Mouse (Mus musculus) intestine, embryonic 15.5 days (tissue): ENCODE measurements around the gene Nipal1. TPM values are rescaled to one million over a fixed set of nuclear protein-coding genes. Genes with fewer than 3 reads are reported as not detected.

ENCODE experiments used
- ATAC-seq: fragments of 200-750 bp; cut with Nextera tagmentation; 2 replicates; pipeline ENCODE4 v1.8.0; 2017; ENCODE audit warnings: moderate TSS enrichment, moderate library complexity
- H3K27ac ChIP-seq: fragments of 300-500 bp; sonication (generic); 2 replicates; pipeline ENCODE4 v1.5.1; 2015; ENCODE audit warnings: mild to moderate bottlenecking, inconsistent platforms
- H3K27me3 ChIP-seq: fragments of 300-500 bp; sonication (generic); replicated peaks from 2 replicates; pipeline ENCODE4 v1.6.1; 2015; ENCODE audit warnings: inconsistent platforms
- H3K36me3 ChIP-seq: fragments of 300-500 bp; sonication (generic); 2 replicates; pipeline ENCODE4 v1.6.1; 2015; ENCODE audit warnings: inconsistent platforms
- H3K4me1 ChIP-seq: fragments of 300-500 bp; sonication (generic); replicated peaks from 2 replicates; pipeline ENCODE4 v1.6.1; 2015; ENCODE audit warnings: inconsistent platforms
- H3K4me2 ChIP-seq: fragments of 300-500 bp; sonication (generic); replicated peaks from 2 replicates; pipeline ENCODE4 v1.6.1; 2015; ENCODE audit warnings: mild to moderate bottlenecking, inconsistent platforms
- H3K4me3 ChIP-seq: fragments of 300-500 bp; sonication (generic); replicated peaks from 2 replicates; pipeline ENCODE4 v1.5.1; 2015; ENCODE audit warnings: inconsistent platforms
- H3K9ac ChIP-seq: fragments of 300-500 bp; sonication (generic); 2 replicates; pipeline ENCODE4 v1.6.1; 2015; ENCODE audit warnings: inconsistent platforms
- H3K9me3 ChIP-seq: fragments of 300-500 bp; sonication (generic); 2 replicates; pipeline ENCODE4 v1.6.1; 2016; ENCODE audit warnings: inconsistent platforms
- WGBS: fragments of 180-500 bp; shearing (Covaris S2); methylation state at CpG from one replicate; pipeline ENCODE4 v1.1.7; 2015; 5-methylcytosine and 5-hydroxymethylcytosine counted together
- polyA plus RNA-seq: library from polyadenylated mRNA; unstranded; fragments of >200 nt; fragmentation: Nextera tagmentation; extraction: Ambion mirVana; gene quantifications from 2 replicates; pipeline ENCODE4 v1.2.1, GENCODE M21; 2015

Nipal1 gene
- polyA plus RNA-seq, 1 experiment from 2014 or later, result 30.5 TPM

DNA sequence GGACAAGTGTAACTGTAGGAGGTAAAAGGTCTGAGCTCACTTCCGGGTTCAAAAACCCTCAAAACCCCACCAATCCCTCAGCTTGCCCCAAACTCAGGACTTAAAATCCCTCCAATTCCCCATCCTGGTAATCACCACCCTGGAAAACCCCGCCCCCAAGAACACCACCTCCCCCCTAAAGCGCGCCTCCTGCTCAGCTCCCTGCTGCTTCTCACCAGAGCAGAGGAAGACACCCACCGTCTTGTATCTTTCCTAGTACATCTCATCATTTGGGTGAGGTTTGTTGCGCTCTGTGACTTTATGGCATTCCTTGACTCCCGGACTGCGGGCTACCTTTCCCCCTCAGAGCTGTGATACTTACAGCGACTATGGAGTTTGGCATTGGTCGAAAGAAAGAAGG lies 59.1 kb downstream of the Nipal1 start:
- no peak overlapping the region for H3K4me3 ChIP-seq
- WGBS, result 68% methylated on average over 10 of the region's 10 CpGs

DNA sequence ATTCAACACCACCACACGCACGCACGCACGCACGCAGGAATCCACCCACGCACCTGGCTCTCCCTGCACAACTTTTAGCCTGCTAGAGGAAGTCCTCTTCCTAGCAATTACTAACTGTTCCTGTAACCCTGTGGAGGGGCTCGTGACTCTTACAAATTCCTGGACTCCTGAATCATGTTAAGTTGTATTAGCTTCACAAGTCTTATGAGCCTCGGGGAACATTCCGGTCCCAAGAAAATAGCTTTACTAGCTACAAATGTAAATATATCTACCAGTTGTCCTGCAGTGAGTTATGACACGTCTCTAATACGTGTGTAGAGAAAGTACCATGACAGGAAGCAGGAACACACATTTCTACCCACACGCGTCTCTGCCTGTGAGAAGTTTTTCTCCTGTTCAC lies 61.9 kb downstream of the Nipal1 start:
- Histone ChIP-seq H3K27ac (no peak overlapping the region), H3K4me3 (no peak overlapping the region), H3K36me3 (no peaks in the 10 kb centered on the region), H3K27me3 (no peaks in the 10 kb centered on the region), H3K9me3 (no peaks in the 10 kb centered on the region), H3K4me2 (no peak overlapping the region), H3K4me1 (no peaks in the 10 kb centered on the region), H3K9ac (no peak overlapping the region)
- WGBS, result 68% methylated on average over 13 of the region's 13 CpGs
- no peak; the same call in none of the 2 replicates for ATAC-seq

More for the DNA sequence above, 59.1 kb downstream of the Nipal1 start:
- H3K27me3 ChIP-seq, result no peaks in the 10 kb centered on the region
- no peaks in the 10 kb centered on the region for H3K36me3 ChIP-seq
- no peak overlapping the region for H3K4me2 ChIP-seq
- H3K27ac ChIP-seq, result no peak overlapping the region
- no peak for ATAC-seq
- H3K9ac ChIP-seq, result no peak overlapping the region
- no peaks in the 10 kb centered on the region for H3K4me1 ChIP-seq
- no peaks in the 10 kb centered on the region for H3K9me3 ChIP-seq

DNA sequence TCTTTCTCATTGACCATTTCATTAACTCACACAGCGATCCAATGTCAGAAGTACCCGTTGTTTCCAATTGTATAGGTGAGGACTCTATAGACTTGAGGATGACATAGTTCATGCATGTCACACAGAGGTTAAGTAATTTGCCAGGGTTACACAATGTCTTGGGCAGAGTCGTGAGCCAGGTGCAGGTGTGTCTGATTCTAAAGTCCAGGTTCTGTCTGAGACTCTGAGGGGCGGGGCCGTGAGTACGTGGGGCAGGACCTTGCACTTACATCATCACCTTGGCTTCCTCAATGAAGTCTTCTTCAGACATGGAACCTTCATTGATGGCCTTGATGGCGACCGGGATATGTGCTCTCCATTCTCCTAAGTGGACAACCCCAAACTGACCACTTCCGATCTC lies 62.4 kb downstream of the Nipal1 start:
- no peaks in the 10 kb centered on the region for H3K4me1 ChIP-seq
- no peak overlapping the region for H3K4me2 ChIP-seq
- no peak overlapping the region for H3K4me3 ChIP-seq
- H3K27me3 ChIP-seq, result no peaks in the 10 kb centered on the region
- ATAC-seq, result peak; percentile 96
- no peaks in the 10 kb centered on the region for H3K36me3 ChIP-seq
- 77% methylated on average over 9 of the region's 9 CpGs for WGBS
- no peak overlapping the region for H3K9ac ChIP-seq
- no peak overlapping the region for H3K27ac ChIP-seq
- no peaks in the 10 kb centered on the region for H3K9me3 ChIP-seq

DNA sequence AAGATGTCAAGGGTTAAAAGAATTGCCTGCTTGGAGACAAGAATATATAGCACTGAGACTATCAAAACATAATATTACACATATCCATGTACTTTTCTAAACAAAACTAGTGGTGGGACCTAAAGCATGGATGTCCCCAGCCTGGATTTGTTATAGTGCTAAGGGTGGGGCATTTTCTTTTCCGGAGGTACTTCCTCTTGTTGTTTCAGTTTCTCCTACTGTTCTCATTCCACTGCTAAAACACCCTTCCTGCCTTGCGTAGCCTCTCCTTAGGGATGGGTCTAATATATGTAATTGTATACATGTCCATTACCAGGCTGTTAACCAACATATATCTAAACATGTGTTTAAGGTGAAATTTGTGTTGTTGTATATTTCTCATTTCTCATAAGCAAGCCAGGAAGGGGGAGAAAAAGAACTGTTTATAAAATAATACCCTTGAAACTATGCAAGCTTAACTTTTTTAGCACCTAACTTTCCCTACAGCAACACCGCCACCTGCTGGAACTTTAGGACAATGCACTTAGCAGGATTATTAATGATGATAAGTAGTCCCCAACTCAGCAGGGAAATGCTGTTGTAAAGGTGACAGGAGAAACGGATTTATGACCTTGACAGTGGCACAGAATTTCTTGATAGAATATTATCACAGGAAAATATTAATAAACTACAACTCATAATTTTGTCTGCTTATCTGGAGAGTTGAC lies 63.1 kb downstream of the Nipal1 start:
- no peak overlapping the region for H3K4me2 ChIP-seq
- H3K9me3 ChIP-seq, result no peaks in the 10 kb centered on the region
- H3K36me3 ChIP-seq, result no peaks in the 10 kb centered on the region
- WGBS, result 21% methylated on average over 4 of the region's 4 CpGs
- peak; percentile 65 for ATAC-seq
- H3K27ac ChIP-seq, result no peak overlapping the region
- no peaks in the 10 kb centered on the region for H3K4me1 ChIP-seq
- no peak overlapping the region for H3K9ac ChIP-seq
- H3K27me3 ChIP-seq, result no peaks in the 10 kb centered on the region
- no peak overlapping the region for H3K4me3 ChIP-seq

DNA sequence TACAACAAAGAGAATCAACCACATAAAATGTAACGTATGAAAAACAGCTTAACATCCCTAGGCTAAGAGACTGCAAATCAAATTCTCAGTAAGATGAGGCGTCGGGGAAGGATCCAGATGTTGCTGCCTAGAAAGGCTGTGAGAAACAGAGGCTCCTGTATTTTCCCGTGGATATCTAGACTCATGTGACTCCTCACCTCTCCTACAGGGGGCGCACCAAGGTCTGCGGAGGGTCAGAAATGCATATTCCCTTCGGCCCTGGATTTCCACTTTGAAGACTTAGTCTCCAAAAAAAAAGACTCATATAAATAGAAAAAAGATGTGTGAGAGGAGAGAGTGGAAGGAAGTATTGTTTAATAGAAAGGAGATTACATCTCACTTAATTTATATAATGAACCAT lies 73.0 kb downstream of the Nipal1 start:
- Histone ChIP-seq H3K9ac (no peak overlapping the region), H3K27me3 (no peaks in the 10 kb centered on the region), H3K4me3 (no peak overlapping the region), H3K9me3 (no peaks in the 10 kb centered on the region), H3K36me3 (no peaks in the 10 kb centered on the region), H3K27ac (no peak overlapping the region), H3K4me1 (no peaks in the 10 kb centered on the region), H3K4me2 (no peak overlapping the region)
- 62% methylated on average over 7 of the region's 7 CpGs for WGBS
- ATAC-seq, result no peak

Other genes starting within 250 kb of the Nipal1 start
- 0.40 and 0.48 TPM in 2 replicates for gene Corin, start 143.3 kb upstream of the Nipal1 start, polyA plus RNA-seq
- gene Nfxl1, start 88.1 kb upstream of the Nipal1 start, polyA plus RNA-seq, result 14.0 and 14.7 TPM in 2 replicates
- gene Zar1, start 66.5 kb upstream of the Nipal1 start, polyA plus RNA-seq, result 0.15 and 0.31 TPM in 2 replicates
- gene Gm5868, start 60.2 kb upstream of the Nipal1 start, polyA plus RNA-seq, result 0.50 and 1.0 TPM in 2 replicates
- 0.06 TPM in 1 of 2 replicates, not detected in the other for gene Cnga1, start 3.5 kb upstream of the Nipal1 start, polyA plus RNA-seq
- gene Txk, start 105.0 kb downstream of the Nipal1 start, polyA plus RNA-seq, result 0.39 and 0.57 TPM in 2 replicates
- 12.8 and 13.0 TPM in 2 replicates for gene Tec, start 220.7 kb downstream of the Nipal1 start, polyA plus RNA-seq